Mouse (Mus musculus) embryonic facial prominence, embryonic 11.5 days (tissue): Measurements from ENCODE around the gene Hist1h2ba. TPM values are rescaled to one million over a fixed set of nuclear protein-coding genes. Genes with fewer than 3 reads are reported as not detected.
A peak's percentile ranks its signal among the peaks of the same experiment; 100 is the strongest.

Experiments
- ATAC-seq: fragments of 200-750 bp; cut with Nextera tagmentation; replicated peaks from 2 replicates; pipeline ENCODE4 v1.8.0; 2017; ENCODE audit warnings: low read depth; ENCODE audit not compliant: insufficient number of reproducible peaks, low FRiP score, low TSS enrichment
- DNase-seq: peaks from one replicate; pipeline ENCODE4 v3.0.0-alpha.2; 2015; ENCODE audit warnings: low spot score
- H3K27ac ChIP-seq: fragments of 300-500 bp; sonication (generic); replicated peaks from 2 replicates; pipeline ENCODE4 v1.5.1; 2014; ENCODE audit warnings: mild to moderate bottlenecking, low read depth, low read length, control low read depth
- H3K27me3 ChIP-seq: fragments of 300-500 bp; sonication (generic); 2 replicates; pipeline ENCODE4 v1.6.1; 2014; ENCODE audit warnings: mild to moderate bottlenecking, low read length, moderate library complexity, mixed read lengths; ENCODE audit not compliant: control insufficient read depth, insufficient read depth
- H3K36me3 ChIP-seq: fragments of 300-500 bp; sonication (generic); replicated peaks from 2 replicates; pipeline ENCODE4 v1.6.1; 2014; ENCODE audit warnings: low read depth, mild to moderate bottlenecking, low read length, moderate library complexity, mixed read lengths; ENCODE audit not compliant: control insufficient read depth, insufficient read depth
- H3K4me1 ChIP-seq: fragments of 300-500 bp; sonication (generic); 2 replicates; pipeline ENCODE4 v1.6.1; 2014; ENCODE audit warnings: low read length, mixed read lengths; ENCODE audit not compliant: control insufficient read depth, insufficient read depth
- H3K4me2 ChIP-seq: fragments of 300-500 bp; sonication (generic); 2 replicates; pipeline ENCODE4 v1.6.1; 2014; ENCODE audit warnings: low read depth, mild to moderate bottlenecking, control low read depth, low read length, moderate library complexity
- H3K4me3 ChIP-seq: fragments of 300-500 bp; sonication (generic); 2 replicates; pipeline ENCODE4 v1.5.1; 2014; ENCODE audit warnings: low read depth, low read length, control low read depth
- H3K9ac ChIP-seq: fragments of 300-500 bp; sonication (generic); replicated peaks from 2 replicates; pipeline ENCODE4 v1.6.1; 2014; ENCODE audit warnings: mild to moderate bottlenecking, control low read depth, low read length
- H3K9me3 ChIP-seq: fragments of 300-500 bp; sonication (generic); replicated peaks from 2 replicates; pipeline ENCODE4 v1.6.1; 2016; ENCODE audit warnings: mild to moderate bottlenecking, low read length, inconsistent platforms, mixed read lengths; ENCODE audit not compliant: control insufficient read depth
- WGBS: fragments of 180-500 bp; shearing (Covaris S2); extraction: QIAGEN DNeasy Blood & Tissue Kit; methylation state at CpG from one replicate; pipeline ENCODE4 v1.1.7; 2014; 5-methylcytosine and 5-hydroxymethylcytosine counted together
- microRNA-seq: library from miRNA; unstranded; fragments of <30 nt; microRNA quantifications from one replicate; pipeline ENCODE4, GENCODE M21; 2016; ENCODE audit warnings: borderline number of aligned reads
- polyA plus RNA-seq: library from polyadenylated mRNA; unstranded; fragments of >200 nt; fragmentation: Nextera tagmentation; extraction: Ambion mirVana; gene quantifications from 2 replicates; pipeline ENCODE4 v1.2.1, GENCODE M21; 2014

Gene Hist1h2ba
- polyA plus RNA-seq, 1 experiment from 2014 or later: not detected

- 0 out of 2 replicates have a peak, but pooled peaks have one; percentile 29 for ATAC-seq
- no peaks in the 10 kb centered on the region for H3K36me3 ChIP-seq
- DNase-seq: no peak
- H3K4me1 ChIP-seq: no peaks in the 10 kb centered on the region; the same call in 1 of the 2 replicates
- no peak overlapping the region for H3K4me3 ChIP-seq
- no peak overlapping the region for H3K27ac ChIP-seq
- WGBS: 54% methylated on average over 4 of the region's 4 CpGs
- H3K27me3 ChIP-seq: no peaks in the 10 kb centered on the region
- no peak overlapping the region for H3K9ac ChIP-seq
- no peak overlapping the region for H3K4me2 ChIP-seq
- H3K9me3 ChIP-seq: no peaks in the 10 kb centered on the region
These were observed 40.7 kb downstream of the Hist1h2ba start for GRCm38 (mm10) chr13:23893269-23893593.

GRCm38 (mm10) chr13:23892592-23893268, 41.2 kb downstream of the Hist1h2ba start:
- no peaks in the 10 kb centered on the region for H3K36me3 ChIP-seq
- no peak overlapping the region for H3K9ac ChIP-seq
- no peak for ATAC-seq
- no peaks in the 10 kb centered on the region; the same call in 1 of the 2 replicates for H3K4me1 ChIP-seq
- no peaks in the 10 kb centered on the region for H3K9me3 ChIP-seq
- no peak for DNase-seq
- no peak overlapping the region for H3K27ac ChIP-seq
- no peak overlapping the region for H3K4me3 ChIP-seq
- WGBS: 26% methylated on average over 9 of the region's 9 CpGs
- no peaks in the 10 kb centered on the region for H3K27me3 ChIP-seq
- H3K4me2 ChIP-seq: no peak overlapping the region

- no peaks in the 10 kb centered on the region for H3K9me3 ChIP-seq
- no peak for DNase-seq
- no peaks in the 10 kb centered on the region; the same call in 1 of the 2 replicates for H3K4me1 ChIP-seq
- H3K36me3 ChIP-seq: no peaks in the 10 kb centered on the region
- no peak overlapping the region for H3K27ac ChIP-seq
- no peak overlapping the region for H3K4me3 ChIP-seq
- H3K9ac ChIP-seq: no peak overlapping the region
- no peak for ATAC-seq
- WGBS: 38% methylated on average over 6 of the region's 6 CpGs
- no peaks in the 10 kb centered on the region for H3K27me3 ChIP-seq
- no peak overlapping the region for H3K4me2 ChIP-seq
These were observed 44.8 kb downstream of the Hist1h2ba start for GRCm38 (mm10) chr13:23889011-23889605.

- WGBS: 74% methylated on average over 3 of the region's 3 CpGs
- Histone ChIP-seq H3K36me3 (no peaks in the 10 kb centered on the region), H3K27me3 (no peaks in the 10 kb centered on the region), H3K4me2 (no peak overlapping the region), H3K9ac (no peak overlapping the region), H3K27ac (no peak overlapping the region), H3K4me3 (no peak overlapping the region), H3K4me1 (no peaks in the 10 kb centered on the region; the same call in 1 of the 2 replicates), H3K9me3 (no peaks in the 10 kb centered on the region)
- ATAC-seq (no peak), DNase-seq (no peak)
These were observed 46.8 kb downstream of the Hist1h2ba start for GRCm38 (mm10) chr13:23887026-23887725.

- Histone ChIP-seq H3K9ac (no peak overlapping the region), H3K36me3 (no peaks in the 10 kb centered on the region), H3K27ac (no peak overlapping the region), H3K9me3 (no peaks in the 10 kb centered on the region), H3K27me3 (no peaks in the 10 kb centered on the region), H3K4me3 (no peak overlapping the region), H3K4me1 (no peaks in the 10 kb centered on the region; the same call in 1 of the 2 replicates), H3K4me2 (no peak overlapping the region)
- 43% methylated on average over 2 of the region's 2 CpGs for WGBS
- ATAC-seq (no peak), DNase-seq (peak; percentile 38)
These were observed 48.4 kb downstream of the Hist1h2ba start for GRCm38 (mm10) chr13:23885540-23885939.

Small RNA genes within 50 kb of the gene (microRNA-seq; reads per million reads assigned to microRNA genes)
- gene Gm44344: not detected

Other genes starting within 250 kb of the Hist1h2ba start
- 25.1 and 27.3 TPM in 2 replicates for gene Hist1h2bc, start 250.0 kb downstream of the Hist1h2ba start, polyA plus RNA-seq
- gene Hist1h1t, start 238.3 kb downstream of the Hist1h2ba start, polyA plus RNA-seq: not detected in 2 replicates
- gene Hist1h4c, start 235.7 kb downstream of the Hist1h2ba start, polyA plus RNA-seq: 6.1 TPM in 2 replicates
- gene Hfe, start 223.3 kb downstream of the Hist1h2ba start, polyA plus RNA-seq: 4.3 and 4.6 TPM in 2 replicates
- 18.8 and 19.7 TPM in 2 replicates for gene Hist1h1c, start 195.3 kb downstream of the Hist1h2ba start, polyA plus RNA-seq
- 15.5 and 18.1 TPM in 2 replicates for gene Hist1h3c, start 188.6 kb downstream of the Hist1h2ba start, polyA plus RNA-seq
- 2.6 and 2.9 TPM in 2 replicates for gene Hist1h2bb, start 187.4 kb downstream of the Hist1h2ba start, polyA plus RNA-seq
- 48.1 and 54.7 TPM in 2 replicates for gene Hist1h2ab, start 183.0 kb downstream of the Hist1h2ba start, polyA plus RNA-seq
- gene Hist1h3b, start 181.9 kb downstream of the Hist1h2ba start, polyA plus RNA-seq: 8.3 and 10.5 TPM in 2 replicates
- gene Hist1h4b, start 177.1 kb downstream of the Hist1h2ba start, polyA plus RNA-seq: 7.4 and 10.1 TPM in 2 replicates
- not detected in 2 replicates for gene Hist1h4a, start 172.9 kb downstream of the Hist1h2ba start, polyA plus RNA-seq
- gene Hist1h3a, start 171.8 kb downstream of the Hist1h2ba start, polyA plus RNA-seq: 4.0 and 4.3 TPM in 2 replicates
- gene Hist1h1a, start 170.5 kb downstream of the Hist1h2ba start, polyA plus RNA-seq: 4.5 and 5.0 TPM in 2 replicates
- 0.18 TPM in 1 of 2 replicates, not detected in the other for gene Trim38, start 164.2 kb downstream of the Hist1h2ba start, polyA plus RNA-seq
- gene Slc17a2, start 127.2 kb downstream of the Hist1h2ba start, polyA plus RNA-seq: not detected in 2 replicates
- not detected in 2 replicates for gene Slc17a3, start 94.7 kb downstream of the Hist1h2ba start, polyA plus RNA-seq
- gene Slc17a1, start 66.4 kb downstream of the Hist1h2ba start, polyA plus RNA-seq: not detected in 2 replicates
- not detected in 2 replicates for gene Slc17a4, start 19.1 kb downstream of the Hist1h2ba start, polyA plus RNA-seq
- gene Hist1h2aa, start 306 bp upstream of the Hist1h2ba start, polyA plus RNA-seq: not detected in 2 replicates
- gene Scgn, start 57.1 kb upstream of the Hist1h2ba start, polyA plus RNA-seq: 0.14 TPM in 1 of 2 replicates, not detected in the other